Mouse (Mus musculus) embryonic facial prominence, embryonic 12.5 days (tissue): ENCODE results near the gene Kcnk7. TPM values are rescaled to one million over a fixed set of nuclear protein-coding genes. Genes with fewer than 3 reads are reported as not detected.
"Not testable (repeated sequence)": the region's sequence is repeated elsewhere in the genome, so short reads cannot be mapped to it uniquely, and the experiment has no call there.

Source experiments
- ATAC-seq: fragments of 200-750 bp; cut with Nextera tagmentation; 2 replicates; pipeline ENCODE4 v1.8.0; 2017; ENCODE audit not compliant: insufficient number of reproducible peaks, insufficient read depth, low FRiP score, low TSS enrichment
- H3K27ac ChIP-seq: fragments of 300-500 bp; sonication (generic); 2 replicates; pipeline ENCODE4 v1.5.1; 2016; ENCODE audit warnings: mild to moderate bottlenecking
- H3K27me3 ChIP-seq: fragments of 300-500 bp; sonication (generic); 2 replicates; pipeline ENCODE4 v1.6.1; 2016; ENCODE audit warnings: mild to moderate bottlenecking, moderate library complexity
- H3K36me3 ChIP-seq: fragments of 300-500 bp; sonication (generic); 2 replicates; pipeline ENCODE4 v1.6.1; 2016; ENCODE audit warnings: mild to moderate bottlenecking
- H3K4me1 ChIP-seq: fragments of 300-500 bp; sonication (generic); 2 replicates; pipeline ENCODE4 v1.6.1; 2016
- H3K4me2 ChIP-seq: fragments of 300-500 bp; sonication (generic); replicated peaks from 2 replicates; pipeline ENCODE4 v1.6.1; 2016; ENCODE audit warnings: mild to moderate bottlenecking, moderate library complexity
- H3K4me3 ChIP-seq: fragments of 300-500 bp; sonication (generic); 2 replicates; pipeline ENCODE4 v1.5.1; 2016; ENCODE audit warnings: mild to moderate bottlenecking
- H3K9ac ChIP-seq: fragments of 300-500 bp; sonication (generic); 2 replicates; pipeline ENCODE4 v1.6.1; 2016; ENCODE audit warnings: mild to moderate bottlenecking, moderate library complexity
- H3K9me3 ChIP-seq: fragments of 300-500 bp; sonication (generic); 2 replicates; pipeline ENCODE4 v1.6.1; 2016; ENCODE audit warnings: mild to moderate bottlenecking, moderate library complexity
- WGBS: fragments of 180-500 bp; shearing (Covaris S2); methylation state at CpG from one replicate; pipeline ENCODE4 v1.1.7; 2016; 5-methylcytosine and 5-hydroxymethylcytosine counted together
- polyA plus RNA-seq: library from polyadenylated mRNA; unstranded; fragments of >200 nt; fragmentation: Nextera tagmentation; extraction: Ambion mirVana; gene quantifications from 2 replicates; pipeline ENCODE4 v1.2.1, GENCODE M21; 2016

Gene Kcnk7
- polyA plus RNA-seq, 1 experiment from 2014 or later = 0.24 TPM

DNA sequence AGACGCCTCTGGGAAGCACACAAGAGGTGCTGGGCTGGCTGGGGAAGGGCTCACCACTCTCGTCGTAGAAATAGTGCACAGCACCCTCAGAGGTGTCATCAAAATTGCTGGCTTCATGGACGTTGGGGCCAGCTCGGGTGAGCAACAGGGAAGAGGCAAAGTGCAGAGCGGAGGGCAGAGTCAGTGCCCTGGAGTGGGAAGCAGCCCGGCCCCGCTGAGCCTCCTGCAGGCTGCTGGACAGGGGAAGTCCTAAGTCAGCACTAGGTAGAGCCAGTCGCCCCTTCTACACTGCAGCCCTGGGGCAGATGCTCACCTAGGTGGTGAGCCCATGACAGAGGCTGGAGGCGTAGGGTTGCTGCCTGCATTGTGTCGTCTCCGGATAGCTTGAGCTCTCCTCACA is 19.9 kb upstream of the Kcnk7 start:
- Histone ChIP-seq H3K9me3 (no peaks in the 10 kb centered on the region), H3K4me3 (no peak overlapping the region), H3K4me1 (peaks cover 12% of the 10 kb centered on the region), H3K27ac (no peak overlapping the region), H3K9ac (no peak overlapping the region), H3K4me2 (no peak overlapping the region), H3K27me3 (no peaks in the 10 kb centered on the region), H3K36me3 (peaks cover 73% of the 10 kb centered on the region)
- no peak for ATAC-seq
- 90% methylated on average over 12 of the region's 12 CpGs for WGBS

DNA sequence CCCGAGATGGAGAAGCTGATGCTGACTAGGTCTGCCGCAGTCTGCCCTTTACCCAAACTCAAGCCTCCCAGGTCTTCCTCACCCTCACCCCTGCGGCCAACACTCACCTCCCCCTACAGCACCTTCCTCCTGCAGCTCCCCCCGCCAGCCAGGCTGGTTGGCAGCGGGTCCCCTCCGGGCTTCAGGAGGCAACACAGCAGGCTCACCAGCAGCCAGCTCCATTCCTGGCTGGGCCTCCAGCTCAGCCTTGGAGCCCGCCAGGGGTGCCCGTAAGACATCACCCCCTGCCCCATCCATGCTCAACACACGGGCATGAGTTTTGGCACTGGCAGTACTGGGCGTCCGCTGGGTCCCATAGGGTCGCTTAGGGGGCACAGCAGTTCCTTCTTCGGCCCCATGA is 19.2 kb upstream of the Kcnk7 start:
- Histone ChIP-seq H3K9ac (no peak overlapping the region), H3K4me3 (no peak overlapping the region), H3K27me3 (no peaks in the 10 kb centered on the region), H3K4me2 (no peak overlapping the region), H3K9me3 (no peaks in the 10 kb centered on the region), H3K36me3 (peaks cover 66% of the 10 kb centered on the region), H3K27ac (no peak overlapping the region), H3K4me1 (peaks cover 12% of the 10 kb centered on the region)
- 90% methylated on average over 13 of the region's 13 CpGs for WGBS
- no peak for ATAC-seq

DNA sequence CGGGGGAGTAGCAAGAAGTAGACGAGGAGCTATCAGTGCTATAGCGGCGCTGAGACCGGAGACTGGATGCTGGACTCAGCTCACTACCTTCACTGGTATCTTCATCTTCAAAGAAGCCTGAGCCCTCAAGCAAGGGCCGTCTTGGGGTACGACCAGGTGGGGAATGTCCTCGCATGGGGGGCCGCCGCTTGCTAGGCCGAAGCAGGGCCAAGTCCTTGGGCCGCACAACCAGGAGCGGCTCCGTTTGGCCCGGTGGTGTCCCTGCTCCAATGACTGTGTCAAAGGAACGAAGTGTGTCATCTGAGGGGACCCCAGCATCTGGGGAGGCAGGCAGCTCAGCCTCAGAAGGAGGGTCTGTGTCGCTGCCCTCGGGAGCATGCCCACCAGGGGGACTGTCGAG is 18.7 kb upstream of the Kcnk7 start:
- Histone ChIP-seq H3K4me2 (no peak overlapping the region), H3K9ac (no peak overlapping the region), H3K36me3 (peaks cover 61% of the 10 kb centered on the region), H3K4me1 (peaks cover 14% of the 10 kb centered on the region), H3K27ac (no peak overlapping the region), H3K4me3 (no peak overlapping the region), H3K27me3 (no peaks in the 10 kb centered on the region), H3K9me3 (no peaks in the 10 kb centered on the region)
- no peak for ATAC-seq
- WGBS = 95% methylated on average over 19 of the region's 19 CpGs

DNA sequence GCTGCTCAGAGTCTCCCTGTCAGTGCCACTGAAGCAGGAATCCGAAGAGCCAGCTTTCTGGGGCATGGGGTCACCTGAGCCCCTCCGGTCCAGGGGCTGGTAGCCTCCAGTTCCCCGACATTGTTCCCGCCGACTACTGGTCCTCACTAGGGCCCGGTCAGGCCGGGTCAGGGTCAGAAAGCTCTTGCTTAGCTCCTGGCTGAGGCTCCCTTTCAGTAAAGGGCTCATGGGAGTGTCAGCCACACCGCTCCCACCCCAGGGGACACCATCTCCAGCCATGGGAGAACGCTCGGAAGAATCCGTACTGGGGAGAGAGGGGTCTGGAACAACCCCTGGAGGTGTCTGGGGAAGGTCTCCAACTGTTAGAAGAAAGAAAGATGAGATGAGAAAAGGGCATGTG is 18.3 kb upstream of the Kcnk7 start:
- H3K9ac ChIP-seq = no peak overlapping the region
- no peak overlapping the region for H3K4me2 ChIP-seq
- ATAC-seq = no peak
- H3K4me3 ChIP-seq = no peak overlapping the region
- H3K4me1 ChIP-seq = peaks cover 19% of the 10 kb centered on the region
- H3K36me3 ChIP-seq = peaks cover 60% of the 10 kb centered on the region
- H3K9me3 ChIP-seq = no peaks in the 10 kb centered on the region
- 93% methylated on average over 11 of the region's 11 CpGs for WGBS
- no peak overlapping the region for H3K27ac ChIP-seq
- no peaks in the 10 kb centered on the region for H3K27me3 ChIP-seq

DNA sequence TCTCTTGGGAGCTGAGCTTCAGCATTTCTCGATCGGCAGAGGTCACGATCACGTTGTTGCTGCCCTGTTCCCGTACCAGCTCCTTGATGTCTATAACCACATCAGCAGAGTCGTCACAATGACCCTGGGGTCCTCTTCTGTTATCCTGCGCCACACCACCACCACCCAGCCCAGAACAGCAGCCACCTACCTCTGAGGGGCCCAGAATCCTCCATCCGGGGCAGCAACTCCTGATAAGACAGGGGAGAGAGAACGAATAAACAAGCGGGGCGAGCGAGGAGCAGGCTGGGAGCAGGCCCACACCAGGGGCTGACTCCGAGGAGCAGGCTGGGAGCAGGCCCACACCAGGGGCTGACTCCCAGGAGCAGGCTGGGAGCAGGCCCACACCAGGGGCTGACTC is 17.7 kb upstream of the Kcnk7 start:
- H3K4me1 ChIP-seq = peaks cover 24% of the 10 kb centered on the region
- H3K4me3 ChIP-seq = no peak overlapping the region
- 90% methylated on average over 13 of the region's 13 CpGs for WGBS

DNA sequence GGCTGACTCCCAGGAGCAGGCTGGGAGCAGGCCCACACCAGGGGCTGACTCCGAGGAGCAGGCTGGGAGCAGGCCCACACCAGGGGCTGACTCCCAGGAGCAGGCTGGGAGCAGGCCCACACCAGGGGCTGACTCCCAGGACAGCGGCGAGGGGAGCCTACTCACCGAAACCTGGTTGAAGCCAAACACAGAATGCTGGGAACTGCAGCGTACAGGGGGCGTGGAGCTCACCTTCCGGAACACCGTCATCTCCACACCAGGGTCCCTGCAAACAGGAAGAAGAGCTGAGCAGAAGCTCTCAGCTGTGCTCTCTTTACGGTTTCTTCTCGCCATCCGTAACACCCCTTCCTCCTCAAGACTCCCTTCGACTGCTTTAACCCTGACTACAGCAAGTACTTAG is 17.2 kb upstream of the Kcnk7 start:
- not testable (repeated sequence) for H3K9me3 ChIP-seq, H3K27me3 ChIP-seq, ATAC-seq, H3K27ac ChIP-seq
- Histone ChIP-seq H3K9ac (peak overlapping the region; percentile 95; the same call in 1 of the 2 replicates), H3K4me2 (peak overlapping the region; percentile 94), H3K4me3 (peak overlapping the region; percentile 95), H3K4me1 (peaks cover 29% of the 10 kb centered on the region), H3K36me3 (peaks cover 60% of the 10 kb centered on the region)
- 89% methylated on average over 12 of the region's 12 CpGs for WGBS

More for the DNA sequence above, 17.7 kb upstream of the Kcnk7 start:
- Histone ChIP-seq H3K4me2 (no peak overlapping the region), H3K27ac (no peak overlapping the region), H3K36me3 (peaks cover 60% of the 10 kb centered on the region), H3K9me3 (no peaks in the 10 kb centered on the region), H3K9ac (no peak overlapping the region), H3K27me3 (no peaks in the 10 kb centered on the region)
- no peak for ATAC-seq

DNA sequence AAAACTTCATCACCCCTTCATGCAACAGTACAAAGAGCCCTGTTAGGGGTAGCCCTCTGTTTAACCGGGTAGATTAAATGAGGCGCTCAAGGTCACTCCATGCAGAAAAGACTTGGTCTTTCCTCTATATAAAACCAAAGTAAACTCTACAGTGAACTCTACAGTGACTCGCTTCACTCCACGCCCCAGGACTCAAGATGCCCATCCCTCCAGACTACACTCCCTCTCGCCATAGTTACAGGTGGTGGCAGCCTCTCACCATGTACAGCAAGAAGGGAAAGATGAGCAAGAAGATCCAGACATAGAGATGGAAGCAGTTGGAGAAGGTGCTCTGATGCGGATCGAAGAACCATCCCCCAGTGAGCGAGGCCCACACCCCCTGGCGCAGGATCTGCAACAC is 16.4 kb upstream of the Kcnk7 start:
- peaks cover 37% of the 10 kb centered on the region for H3K4me1 ChIP-seq
- peaks cover 55% of the 10 kb centered on the region for H3K36me3 ChIP-seq
- H3K27me3 ChIP-seq = no peaks in the 10 kb centered on the region
- H3K4me2 ChIP-seq = peak overlapping the region; percentile 94
- ATAC-seq = no peak
- peak overlapping the region; percentile 90 for H3K27ac ChIP-seq
- peak overlapping the region; percentile 95 for H3K4me3 ChIP-seq
- 21% methylated on average over 9 of the region's 9 CpGs for WGBS
- H3K9ac ChIP-seq = peak overlapping the region; percentile 95
- no peaks in the 10 kb centered on the region for H3K9me3 ChIP-seq

DNA sequence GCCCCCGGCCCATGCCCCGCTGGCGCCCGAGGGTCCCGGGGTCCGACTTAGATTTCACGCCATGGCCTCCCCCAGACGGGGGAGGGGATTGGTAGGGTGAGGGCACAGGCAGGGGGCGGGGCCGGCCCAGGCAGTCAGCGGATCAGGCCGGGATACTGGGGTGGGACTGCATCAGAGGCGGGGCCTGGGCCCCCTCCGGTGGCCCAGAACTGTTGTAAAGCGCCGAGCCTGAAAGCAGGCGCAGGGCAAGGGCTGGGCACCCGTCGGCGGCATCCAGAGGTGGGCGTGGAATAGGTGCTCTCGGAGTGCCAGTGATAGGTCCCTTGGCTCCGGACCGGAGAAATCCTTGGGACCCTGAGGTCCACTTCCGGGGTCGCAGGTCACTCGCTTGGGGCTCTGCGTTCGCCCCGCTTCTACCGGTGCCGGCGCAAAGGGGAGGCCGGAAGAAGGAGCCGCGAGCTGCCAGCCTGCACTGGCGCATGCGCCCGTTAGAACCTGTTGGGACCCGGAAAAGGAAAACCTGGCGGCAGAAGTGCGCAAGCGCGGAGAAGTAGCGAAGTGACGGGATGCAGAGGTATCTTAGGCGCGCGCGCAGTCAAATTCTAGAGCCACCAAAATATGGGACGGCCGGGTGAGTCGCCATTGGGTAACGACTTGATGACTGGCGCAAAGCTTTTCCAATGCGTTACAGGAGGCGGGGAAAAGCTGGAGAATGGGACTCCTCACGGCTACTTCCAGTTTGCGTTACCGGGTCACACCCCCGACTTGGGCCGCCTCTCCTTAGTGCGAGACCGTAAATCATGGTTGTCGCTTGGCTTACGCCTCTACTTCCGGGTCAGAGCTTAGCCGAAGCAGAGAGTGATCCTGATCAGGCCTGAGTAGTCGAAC is 15.7 kb upstream of the Kcnk7 start, which contains the start of the genes Map3k11 and Pcnx3:
Map3k11 (plus strand) TSS at position 543 of the 888 bp plus-strand sequence.
Pcnx3 (minus strand) TSS at position 709 of the 888 bp plus-strand sequence.
- peaks cover 55% of the 10 kb centered on the region for H3K36me3 ChIP-seq
- H3K4me2 ChIP-seq = peak within 1 kb of the TSS; percentile 94
- ATAC-seq = peak; percentile 91
- H3K9me3 ChIP-seq = no peaks in the 10 kb centered on the region
- peaks cover 44% of the 10 kb centered on the region for H3K4me1 ChIP-seq
- H3K27me3 ChIP-seq = no peaks in the 10 kb centered on the region
- peak within 1 kb of the TSS; percentile 95 for H3K9ac ChIP-seq
- peak within 1 kb of the TSS; percentile 95 for H3K4me3 ChIP-seq
- under 1% methylated on average over 69 of the region's 69 CpGs for WGBS
- H3K27ac ChIP-seq = peak within 1 kb of the TSS; percentile 90

DNA sequence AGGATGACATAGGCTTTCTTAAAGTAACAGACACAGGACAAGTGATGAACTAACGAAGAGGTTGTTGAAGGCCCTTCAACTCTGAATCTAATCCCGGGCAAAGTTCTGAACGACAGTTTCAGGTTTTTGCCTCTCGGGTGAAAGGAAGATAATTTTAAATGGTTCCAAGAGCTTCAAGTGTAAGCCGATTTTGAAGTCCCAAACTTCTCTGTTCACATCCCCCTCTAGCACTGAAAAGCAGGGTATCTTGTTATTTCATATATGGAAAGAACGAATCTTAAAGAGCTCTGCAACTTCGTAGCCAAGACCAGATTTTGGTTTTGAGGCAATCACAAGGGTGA is 15.1 kb upstream of the Kcnk7 start:
- Histone ChIP-seq H3K4me1 (peaks cover 48% of the 10 kb centered on the region), H3K36me3 (peaks cover 55% of the 10 kb centered on the region), H3K27ac (peak overlapping the region; percentile 90), H3K9ac (peak overlapping the region; percentile 95), H3K27me3 (no peaks in the 10 kb centered on the region), H3K9me3 (no peaks in the 10 kb centered on the region), H3K4me3 (peak overlapping the region; percentile 95), H3K4me2 (peak overlapping the region; percentile 94)
- WGBS = 1% methylated on average over 7 of the region's 7 CpGs
- no peak for ATAC-seq

DNA sequence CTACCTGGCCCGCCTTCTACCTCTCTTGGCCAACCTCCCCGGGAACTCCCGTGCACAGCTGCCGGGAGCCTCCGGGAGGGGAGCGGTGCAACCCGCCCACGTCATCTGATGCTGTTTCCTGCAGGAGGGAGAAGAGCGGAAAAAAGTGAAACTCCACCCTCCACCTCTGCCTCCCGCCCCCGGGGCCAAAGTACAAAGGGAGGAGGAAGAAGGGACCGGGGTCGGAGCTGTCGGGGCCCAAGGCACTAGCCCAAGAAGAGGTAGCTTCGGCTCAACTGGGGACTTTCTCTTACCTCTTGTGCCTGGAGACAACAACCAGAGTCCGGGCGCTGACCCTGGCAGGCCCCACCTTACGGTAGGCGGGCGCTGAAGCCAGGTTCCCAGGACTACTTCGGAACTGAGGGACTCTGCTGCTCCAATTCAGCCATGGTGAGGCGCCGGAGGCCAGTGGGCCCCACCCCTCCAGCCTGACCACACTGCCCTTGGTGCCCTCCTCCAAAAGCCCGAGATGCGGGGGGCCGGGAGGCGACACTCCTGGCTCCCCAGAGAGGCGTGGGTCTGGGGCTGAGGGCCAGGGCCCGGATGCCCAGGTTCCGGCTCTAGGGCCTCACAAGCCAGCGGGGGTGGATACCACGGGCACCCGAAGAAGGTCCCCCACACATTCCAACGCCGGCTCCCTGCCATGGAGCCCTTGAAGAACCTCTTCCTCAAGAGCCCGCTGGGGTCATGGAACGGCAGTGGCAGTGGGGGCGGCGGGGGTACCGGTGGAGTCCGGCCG is 14.4 kb upstream of the Kcnk7 start:
- Histone ChIP-seq H3K4me2 (peak overlapping the region; percentile 94), H3K4me3 (peak overlapping the region; percentile 95), H3K4me1 (peaks cover 48% of the 10 kb centered on the region), H3K9ac (peak overlapping the region; percentile 95), H3K27me3 (no peaks in the 10 kb centered on the region), H3K27ac (peak overlapping the region; percentile 90), H3K9me3 (no peaks in the 10 kb centered on the region), H3K36me3 (peaks cover 49% of the 10 kb centered on the region)
- ATAC-seq = peak; percentile 47; the same call in 1 of the 2 replicates
- 10% methylated on average over 42 of the region's 42 CpGs for WGBS

DNA sequence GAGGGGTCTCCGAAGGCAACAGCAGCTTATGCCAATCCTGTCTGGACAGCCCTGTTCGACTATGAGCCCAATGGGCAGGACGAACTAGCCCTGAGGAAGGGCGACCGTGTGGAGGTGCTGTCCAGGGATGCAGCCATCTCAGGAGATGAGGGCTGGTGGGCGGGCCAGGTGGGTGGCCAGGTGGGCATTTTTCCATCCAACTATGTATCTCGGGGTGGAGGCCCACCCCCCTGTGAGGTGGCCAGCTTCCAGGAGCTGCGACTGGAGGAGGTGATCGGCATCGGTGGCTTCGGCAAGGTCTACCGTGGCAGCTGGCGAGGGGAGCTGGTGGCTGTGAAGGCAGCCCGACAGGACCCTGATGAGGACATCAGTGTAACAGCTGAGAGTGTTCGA is 13.8 kb upstream of the Kcnk7 start:
- Histone ChIP-seq H3K4me2 (peak overlapping the region; percentile 94), H3K4me1 (peaks cover 48% of the 10 kb centered on the region), H3K9ac (peak overlapping the region; percentile 95), H3K36me3 (peaks cover 49% of the 10 kb centered on the region), H3K9me3 (no peaks in the 10 kb centered on the region), H3K27ac (peak overlapping the region; percentile 90), H3K4me3 (peak overlapping the region; percentile 95), H3K27me3 (no peaks in the 10 kb centered on the region)
- whole genome bisulfite sequencing = 66% methylated on average over 15 of the region's 15 CpGs
- no peak for ATAC-seq
